Mouse (Mus musculus) liver, postnatal 0 days (tissue): ENCODE results near the gene Zdhhc1.

Experiments used
- CTCF ChIP-seq: sonication (generic); IDR thresholded peaks from 2 replicates; pipeline ENCODE4 v1.5.1; 2016; ENCODE audit warnings: antibody characterized with exemption, low read depth
- EP300 ChIP-seq: IDR thresholded peaks from 2 replicates; pipeline ENCODE4 v1.6.1; 2016; ENCODE audit warnings: antibody characterized with exemption, low read depth, mild to moderate bottlenecking

DNA sequence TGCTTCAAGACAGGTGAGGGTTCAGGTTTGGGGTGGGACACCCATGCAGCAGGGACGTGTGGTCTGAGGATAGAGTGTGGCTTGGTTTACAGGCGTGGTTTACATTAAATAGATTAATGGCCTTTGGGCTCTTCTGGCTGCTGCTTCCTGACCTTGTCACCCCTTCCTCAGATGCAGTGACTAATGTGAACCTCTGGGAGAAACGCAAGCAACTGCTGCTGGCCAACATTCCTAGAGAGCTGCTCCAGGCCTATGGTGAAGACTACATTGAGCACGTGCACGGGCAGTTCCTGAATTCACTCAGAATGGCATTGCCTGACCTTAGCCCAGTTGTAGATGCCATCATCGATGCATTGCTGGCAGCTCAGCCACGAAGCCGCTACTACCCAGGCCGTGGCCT lies 26.2 kb upstream of the Zdhhc1 start:
- no peak for TF ChIP-seq EP300
- no peak for TF ChIP-seq CTCF
